Mouse (Mus musculus) adrenal gland (tissue): Measurements from ENCODE around the gene Epha10.

Source experiments
- intact Hi-C: fragments of 180-260 bp; cut with DNase I; formaldehyde crosslinking; loops from one replicate; pipeline ENCODE4 v1.15.1; 2025

Gene Epha10

GRCm38 (mm10) chr4:124964912-124965599 lies 84.4 kb downstream of the Epha10 start:
- intact Hi-C loops, result no loop called here
